Mouse (Mus musculus): Measurements from ENCODE around the gene Jaml.

DNA sequence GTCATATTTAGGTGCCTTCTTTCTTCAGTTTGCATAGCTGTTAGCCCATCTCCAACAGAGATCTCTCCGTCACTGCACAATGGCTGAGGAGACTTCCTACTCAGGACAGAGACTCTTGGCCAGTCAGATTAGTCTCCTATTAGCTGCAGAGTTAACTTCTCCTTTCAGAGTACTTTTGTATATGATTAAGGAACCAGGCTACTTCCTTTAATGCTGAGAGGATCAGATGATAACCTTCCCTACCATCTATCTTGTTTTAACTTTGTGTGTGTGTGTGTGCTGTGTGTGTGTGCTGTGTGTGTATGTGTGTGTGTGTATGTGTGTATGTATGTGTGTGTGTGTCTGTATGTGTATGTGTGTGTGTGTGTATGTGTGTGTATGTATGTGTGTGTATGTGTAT is 29.3 kb upstream of the Jaml start:
- TF ChIP-seq CTCF (IDR thresholded peaks at IDR 0.05; ENCODE audit: control insufficient read depth, insufficient read depth, insufficient replicate concordance, low read depth, low read length) (no peak), POLR2A (IDR thresholded peaks at IDR 0.05; ENCODE audit: control insufficient read depth, low read depth, low read length) (no peak)
